Mouse (Mus musculus) megakaryocyte, adult 5-6 weeks (primary cell): Measurements from ENCODE around the gene Plcg1. TPM values are rescaled to one million over a fixed set of nuclear protein-coding genes. Genes with fewer than 3 reads are reported as not detected.

Source experiments
- ATAC-seq: 2 replicates; pipeline ENCODE4 v1.8.0; 2016; ENCODE audit warnings: mild to moderate bottlenecking, inconsistent platforms; ENCODE audit not compliant: poor library complexity, severe bottlenecking
- total RNA-seq, 2 experiments: library from RNA; stranded (forward) in 1 of 2; stranded (reverse) in 1 of 2; fragments of 153-499, 151-499 nt in 1 of 2; fragments of 221-1000, 200-1000 nt in 1 of 2; gene quantifications; 2 replicates each; pipeline versions ENCODE4 v1.2.3 to v1.2.4; 2015 to 2017

Plcg1 gene
- total RNA-seq (2015) (3.3 and 6.0 TPM in 2 replicates), total RNA-seq (2017) (6.9 and 9.0 TPM in 2 replicates)

GRCm38 (mm10) chr2:160731117-160731838, at the start of gene Plcg1:
Gene Plcg1, plus strand, starts transcription at chr2:160731300.
- peak; percentile 84 for ATAC-seq

- peak; percentile 83 for ATAC-seq
Observed at GRCm38 (mm10) chr2:160700271-160700670, 30.8 kb upstream of the Plcg1 start.

GRCm38 (mm10) chr2:160701603-160702002, 29.5 kb upstream of the Plcg1 start:
- ATAC-seq: no peak

GRCm38 (mm10) chr2:160702824-160703223, 28.3 kb upstream of the Plcg1 start:
- no peak for ATAC-seq

- ATAC-seq: no peak
Observed at GRCm38 (mm10) chr2:160707673-160708072, 23.4 kb upstream of the Plcg1 start.

GRCm38 (mm10) chr2:160715463-160716030, 15.6 kb upstream of the Plcg1 start:
- ATAC-seq: no peak

- peak; percentile 64 for ATAC-seq
Observed at GRCm38 (mm10) chr2:160717269-160717668, 13.8 kb upstream of the Plcg1 start.

- ATAC-seq: no peak
Observed at GRCm38 (mm10) chr2:160718811-160719210, 12.3 kb upstream of the Plcg1 start.

GRCm38 (mm10) chr2:160722714-160723113, 8.4 kb upstream of the Plcg1 start:
- no peak for ATAC-seq

GRCm38 (mm10) chr2:160723613-160724375, 7.3 kb upstream of the Plcg1 start:
- ATAC-seq: no peak

GRCm38 (mm10) chr2:160724536-160724935, 6.6 kb upstream of the Plcg1 start:
- ATAC-seq: no peak

GRCm38 (mm10) chr2:160725877-160726864, 4.9 kb upstream of the Plcg1 start:
- ATAC-seq: no peak

- no peak for ATAC-seq
Observed at GRCm38 (mm10) chr2:160728972-160729371, 2.1 kb upstream of the Plcg1 start.

- ATAC-seq: no peak
Observed at GRCm38 (mm10) chr2:160729436-160729835, 1.7 kb upstream of the Plcg1 start.

- ATAC-seq: peak; percentile 46
Observed at GRCm38 (mm10) chr2:160729851-160730796, 976 bp upstream of the Plcg1 start.

GRCm38 (mm10) chr2:160730797-160731116, 343 bp upstream of the Plcg1 start:
- ATAC-seq: no peak

- ATAC-seq: peak; percentile 11; the same call in 1 of the 2 replicates
Observed at GRCm38 (mm10) chr2:160731839-160732261, 750 bp downstream of the Plcg1 start.

- no peak for ATAC-seq
Observed at GRCm38 (mm10) chr2:160732420-160732995, 1.4 kb downstream of the Plcg1 start.

GRCm38 (mm10) chr2:160733131-160733531, 2.0 kb downstream of the Plcg1 start:
- ATAC-seq: no peak
